Mouse (Mus musculus): ENCODE measurements around the gene Ssbp3.

GRCm38 (mm10) chr4:107061560-107061959 is 151.1 kb downstream of the Ssbp3 start:
- TF ChIP-seq POLR2A (IDR thresholded peaks at IDR 0.05; ENCODE audit: control insufficient read depth, extremely low read depth, insufficient read depth, low read length, poor library complexity) (no peak), CTCF (IDR thresholded peaks at IDR 0.05; ENCODE audit: borderline replicate concordance, control insufficient read depth, extremely low read depth, insufficient read depth, low read length, poor library complexity) (no peak)
